Mouse (Mus musculus): ENCODE data around the gene Pigh. TPM values are rescaled to one million over a fixed set of nuclear protein-coding genes. Genes with fewer than 3 reads are reported as not detected.

The Pigh gene
- total RNA-seq (2021), result 10 to 100 TPM; 10.7 to 12.5 TPM
- long read RNA-seq, experiment 1, partial matches to known transcripts, result 0 of 7 reads
- long read RNA-seq, experiment 1, other reads (novel, unspliced or antisense), result 3 of 7 reads
- long read RNA-seq, experiment 2, transcript Pigh-201 (4 exons, 2,339 nt), result major isoform, 10 of 11 reads
- long read RNA-seq, experiment 2, partial matches to known transcripts, result 0 of 11 reads
- long read RNA-seq, experiment 2, other reads (novel, unspliced or antisense), result 1 of 11 reads

GRCm38 (mm10) chr12:79089182-79089812, at the start of gene Pigh:
Pigh (minus strand) TSS chr12:79089651.
- peak; percentile 64 to 75 for DNase-seq (ENCODE audit: low spot score in 2 of 2)

DNA sequence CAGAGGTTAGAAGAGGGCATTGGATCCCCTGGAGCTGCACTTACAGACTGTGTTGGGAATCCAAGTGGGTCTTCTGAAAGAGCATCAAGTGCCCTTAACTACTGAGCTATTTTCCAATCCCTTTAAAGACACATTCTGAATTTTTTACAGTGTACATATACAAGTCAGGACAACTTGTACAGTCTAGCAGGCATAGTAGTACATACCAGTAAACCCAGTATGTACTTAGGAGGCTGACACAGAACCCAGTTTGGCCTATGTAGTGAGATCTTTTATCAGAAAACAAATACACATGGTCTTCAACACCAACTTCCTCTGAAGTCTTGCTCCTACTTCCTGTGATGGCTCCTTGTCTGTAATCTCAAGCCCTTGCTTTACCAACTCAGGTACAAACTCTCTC, 49.5 kb upstream of the Pigh start:
- DNase-seq (ENCODE audit: low spot score in 2 of 2), result no peak

DNA sequence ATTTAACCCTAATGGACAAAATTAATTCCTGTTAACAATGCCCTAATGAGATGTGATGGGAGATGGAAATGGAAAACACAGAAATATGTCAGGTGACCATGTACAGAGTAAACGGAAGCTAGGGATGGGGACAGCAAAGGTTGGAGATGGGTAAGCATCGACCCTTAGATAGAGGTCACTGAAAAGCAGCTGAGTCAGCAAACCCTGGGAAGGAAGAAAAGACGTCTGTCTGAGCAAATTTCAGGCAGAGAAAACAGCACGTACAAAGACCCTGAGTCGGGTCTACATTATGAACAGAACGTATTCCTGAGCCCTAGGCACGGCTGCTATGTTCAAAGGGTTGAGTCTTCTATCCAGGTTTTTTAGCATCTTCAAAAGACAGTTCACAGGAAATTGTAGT, 47.5 kb upstream of the Pigh start:
- no peak for DNase-seq (ENCODE audit: low spot score in 2 of 2)

DNA sequence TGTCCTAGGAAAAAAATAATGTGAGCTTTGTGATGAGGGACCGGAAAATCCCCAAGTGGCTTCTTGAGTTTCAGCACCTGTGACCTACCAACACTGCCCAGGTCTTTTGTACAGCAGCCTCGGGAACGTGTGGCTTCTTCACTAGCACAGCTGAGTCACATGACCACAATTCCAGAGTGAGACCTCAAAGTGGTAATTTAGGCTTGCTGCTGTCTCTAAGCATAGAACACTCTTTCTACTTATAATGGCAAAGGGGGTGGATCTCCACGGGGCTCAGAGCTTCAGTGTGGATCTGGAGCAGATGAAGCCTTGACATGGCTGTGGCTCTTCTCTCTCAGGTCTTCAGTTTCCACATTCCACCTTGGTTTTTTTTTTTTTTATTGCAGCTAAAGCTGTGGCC, 45.7 kb upstream of the Pigh start:
- DNase-seq (ENCODE audit: low spot score in 2 of 2), result no peak

GRCm38 (mm10) chr12:79134676-79135075, 45.2 kb upstream of the Pigh start:
- no peak for DNase-seq (ENCODE audit: low spot score in 2 of 2)

GRCm38 (mm10) chr12:79131706-79132460, 42.4 kb upstream of the Pigh start:
- DNase-seq (ENCODE audit: low spot score in 2 of 2), result no peak

DNA sequence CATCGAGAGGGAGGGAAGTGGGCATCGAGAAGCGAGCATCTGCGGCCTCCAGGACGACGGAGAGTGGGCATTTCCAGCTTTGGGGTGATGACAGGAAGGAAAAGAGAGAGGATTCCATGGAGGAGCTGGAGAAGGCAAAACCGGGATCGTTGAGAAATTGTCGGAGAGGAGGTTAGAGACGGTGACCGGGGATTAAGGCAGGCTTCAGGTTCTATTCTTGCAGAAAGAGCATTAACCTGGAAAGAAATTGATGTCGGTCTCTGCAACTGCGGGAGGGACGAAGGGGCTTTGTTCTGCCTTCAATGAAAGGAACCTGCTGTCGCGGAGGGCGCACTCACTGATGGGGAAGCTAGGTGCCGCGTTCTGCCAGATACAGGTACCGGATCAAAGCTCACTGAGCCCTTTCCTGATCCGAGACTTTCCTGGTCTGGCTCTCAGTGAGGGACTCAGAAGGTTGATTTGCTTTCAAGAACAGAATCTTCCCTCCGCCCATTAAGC, 41.8 kb upstream of the Pigh start:
- no peak for DNase-seq (ENCODE audit: low spot score in 2 of 2)

DNA sequence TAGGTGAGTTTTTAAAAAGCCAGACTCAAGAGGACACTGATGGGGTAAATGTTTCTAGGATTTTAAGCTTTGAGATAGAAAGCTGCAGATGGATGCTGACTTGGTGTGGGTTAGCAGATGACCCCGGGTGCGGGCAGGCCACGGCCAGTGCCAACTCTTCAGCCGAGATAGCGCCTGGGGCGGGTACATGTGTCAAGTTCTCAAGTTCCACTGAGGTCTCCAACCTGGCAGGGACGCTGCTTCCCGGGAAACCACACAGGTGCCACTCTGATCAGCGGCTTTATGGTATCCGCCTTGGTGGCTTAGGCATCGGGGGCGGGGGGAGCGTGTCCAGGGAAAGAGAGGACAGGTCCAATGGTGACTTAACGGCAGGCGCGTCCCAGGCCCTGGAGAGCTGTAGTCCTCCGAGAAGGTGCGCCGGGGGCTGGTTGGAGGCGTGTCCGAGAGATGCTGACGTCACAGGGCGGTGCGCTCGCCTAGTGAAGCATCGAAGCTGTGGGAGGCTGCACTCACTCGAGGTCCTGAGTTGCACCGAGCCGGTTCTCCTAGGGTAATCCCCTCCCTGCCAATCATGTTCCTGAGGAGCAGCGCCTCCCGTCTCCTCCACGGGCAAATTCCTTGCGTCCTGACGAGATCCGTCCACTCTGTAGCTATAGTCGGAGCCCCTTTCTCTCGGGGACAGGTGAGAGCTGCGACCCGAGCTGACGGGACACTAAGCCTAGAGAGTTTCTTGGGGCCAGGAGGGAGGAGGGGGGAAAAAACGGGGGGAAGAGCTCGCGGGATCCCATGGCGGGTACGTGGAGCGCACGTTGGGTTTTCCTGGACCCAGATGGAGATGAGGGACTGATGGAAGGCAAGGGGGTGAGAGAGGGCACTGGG, 41.1 kb upstream of the Pigh start, which contains the start of gene Arg2:
Arg2 (plus strand) TSS at position 479 of the 879 bp plus-strand sequence.
- DNase-seq (ENCODE audit: low spot score in 2 of 2), result peak; percentile 4 to 5

- DNase-seq (ENCODE audit: low spot score in 2 of 2), result no peak
Observed at GRCm38 (mm10) chr12:79122820-79123219, 33.4 kb upstream of the Pigh start.

DNA sequence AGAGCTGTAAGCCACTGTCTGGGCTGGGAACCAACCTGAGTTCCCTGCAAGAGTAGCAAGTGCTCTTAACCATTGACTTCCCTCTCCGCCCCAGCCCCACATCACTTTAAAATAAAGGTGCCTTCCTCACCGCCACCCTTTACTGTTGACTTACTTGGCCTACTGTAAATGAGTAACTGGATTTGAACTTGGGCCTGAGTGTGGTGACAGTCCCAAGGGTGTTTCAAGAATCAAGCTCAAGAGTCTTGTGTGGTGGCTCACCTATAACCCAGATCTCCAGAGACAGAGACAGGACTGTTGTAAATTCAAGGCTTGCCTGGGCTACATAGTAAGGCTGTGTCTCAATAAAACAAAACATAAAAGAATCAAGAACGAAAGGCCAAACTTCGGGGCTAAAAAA, 29.5 kb upstream of the Pigh start:
- DNase-seq (ENCODE audit: low spot score in 2 of 2), result no peak

DNA sequence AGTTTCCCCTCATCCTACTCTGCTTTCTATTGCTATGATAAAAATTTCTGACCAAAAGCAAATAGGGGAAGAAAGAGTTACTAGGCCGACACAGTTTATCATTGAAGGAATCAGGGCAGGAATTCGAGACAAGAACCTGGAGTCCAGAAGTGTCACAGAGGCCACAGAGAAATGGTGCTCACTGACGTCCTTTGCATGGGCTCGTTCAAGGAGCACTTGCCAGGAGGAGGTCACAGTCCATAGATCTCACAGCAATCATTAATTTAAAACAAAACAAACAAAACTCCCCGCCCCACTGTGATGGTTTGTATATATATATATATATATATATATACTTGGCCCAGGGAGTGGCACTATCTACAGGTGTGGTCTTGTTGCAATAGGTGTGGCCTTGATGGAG, 15.9 kb upstream of the Pigh start:
- no peak for DNase-seq (ENCODE audit: low spot score in 2 of 2)

GRCm38 (mm10) chr12:79104544-79104943, 15.1 kb upstream of the Pigh start:
- DNase-seq (ENCODE audit: low spot score in 2 of 2), result no peak

GRCm38 (mm10) chr12:79103773-79104172, 14.3 kb upstream of the Pigh start:
- DNase-seq (ENCODE audit: low spot score in 2 of 2), result no peak

DNA sequence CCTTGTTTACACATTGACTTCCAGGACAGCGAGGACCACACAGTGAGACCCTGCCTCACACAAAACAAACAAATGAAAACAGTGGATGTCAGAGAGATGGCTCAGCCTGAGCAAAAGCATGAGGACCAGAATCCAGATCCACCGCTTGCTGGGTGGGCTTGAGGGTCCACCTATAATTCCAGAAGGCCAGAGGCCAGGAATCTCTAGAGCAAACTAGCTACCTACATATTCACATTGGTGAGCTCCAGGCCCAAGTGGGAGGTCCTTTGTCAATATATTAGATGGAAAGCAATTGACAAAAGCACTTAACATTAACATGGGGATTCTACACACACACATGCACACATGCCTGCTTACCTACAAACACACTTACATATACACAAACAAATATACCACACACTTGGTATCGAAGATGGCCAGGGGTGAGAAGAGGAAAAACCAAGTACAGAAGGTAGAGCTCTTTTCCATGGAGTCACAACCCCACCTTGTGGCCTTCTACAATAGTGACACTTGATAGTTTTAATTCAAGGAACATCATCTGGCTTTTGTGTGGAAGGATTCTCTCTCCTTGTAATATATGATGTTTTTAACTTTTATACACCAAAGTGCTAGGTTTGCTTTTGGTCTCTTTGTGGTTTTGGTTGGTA, 7.8 kb upstream of the Pigh start:
- DNase-seq (ENCODE audit: low spot score in 2 of 2), result no peak

DNA sequence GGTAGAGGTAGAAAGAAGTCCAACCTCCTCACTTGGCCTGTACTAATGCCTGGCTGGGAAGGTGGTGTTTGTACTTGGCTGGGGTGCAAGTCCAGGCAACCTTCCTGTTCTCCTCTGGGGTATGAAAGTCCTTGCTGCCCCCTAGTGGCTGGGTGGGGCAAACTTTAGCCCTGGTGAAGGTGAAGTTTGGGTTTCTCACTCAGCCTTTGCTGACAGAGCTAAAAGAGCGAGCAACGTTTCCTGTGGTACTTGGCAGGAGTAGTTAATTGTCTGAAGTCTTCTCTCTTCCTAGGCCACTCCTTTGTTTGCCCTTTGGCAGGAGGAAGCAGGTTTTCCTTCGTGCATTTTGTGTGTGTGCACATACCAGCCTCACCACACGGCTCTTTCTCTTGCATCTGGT, 3.1 kb upstream of the Pigh start:
- DNase-seq (ENCODE audit: low spot score in 2 of 2), result peak; percentile 6 to 42

DNA sequence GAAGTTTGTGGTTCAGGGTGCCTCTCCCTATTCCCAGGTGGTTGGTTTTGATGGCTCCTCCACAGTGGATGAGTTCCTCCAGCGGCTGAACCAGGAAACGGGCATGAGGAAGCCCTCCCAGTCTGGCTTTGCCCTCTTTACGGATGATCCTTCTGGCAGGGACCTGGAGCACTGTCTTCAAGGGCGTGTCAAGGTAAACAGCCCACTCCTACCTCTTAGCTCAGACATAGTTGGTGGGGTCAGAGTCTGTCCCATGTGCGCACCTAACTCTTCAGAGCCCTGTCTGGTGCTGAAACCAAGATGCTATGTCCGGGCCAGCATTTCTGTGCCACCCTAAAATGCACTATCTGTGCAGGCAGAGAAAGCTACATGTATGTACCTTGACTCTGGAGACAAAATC, 16.1 kb downstream of the Pigh start:
- no peak for DNase-seq (ENCODE audit: low spot score in 2 of 2)

GRCm38 (mm10) chr12:79072576-79072975, 16.9 kb downstream of the Pigh start:
- no peak for DNase-seq (ENCODE audit: low spot score in 2 of 2)

DNA sequence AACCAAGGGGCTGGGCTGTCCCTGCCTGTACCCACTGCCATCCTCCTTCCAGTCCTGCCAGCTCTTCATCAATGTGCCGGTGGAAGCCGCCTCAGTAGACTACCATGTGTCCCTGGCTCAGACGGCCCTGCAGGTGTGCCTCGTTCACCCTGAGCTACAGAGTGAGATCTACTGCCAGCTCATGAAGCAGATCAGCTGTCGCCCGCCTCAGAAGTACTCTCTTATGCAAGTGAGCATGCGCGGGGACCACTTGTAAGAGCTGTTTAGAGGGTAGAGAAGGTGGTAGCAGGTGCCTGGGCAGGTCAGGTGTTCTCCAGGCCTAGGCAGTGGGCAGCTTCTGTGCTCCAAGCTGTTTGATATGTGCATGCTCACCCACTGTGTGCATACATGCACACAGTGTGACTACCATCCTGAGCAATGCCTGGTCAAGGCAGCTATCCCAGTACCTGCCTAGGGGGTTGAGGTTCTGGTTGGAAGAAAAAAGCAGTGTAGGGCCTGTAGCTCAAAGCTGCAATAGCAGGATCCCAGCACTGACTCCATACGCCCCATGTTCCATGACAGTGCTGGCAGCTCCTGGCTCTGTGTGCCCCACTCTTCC, 18.6 kb downstream of the Pigh start:
- DNase-seq (ENCODE audit: low spot score in 2 of 2), result no peak

GRCm38 (mm10) chr12:79069916-79070315, 19.5 kb downstream of the Pigh start:
- DNase-seq (ENCODE audit: low spot score in 2 of 2), result no peak

GRCm38 (mm10) chr12:79069187-79069608, 20.3 kb downstream of the Pigh start:
- DNase-seq (ENCODE audit: low spot score in 2 of 2), result no peak

Data from adrenal gland, postnatal 4 days (tissue).